Mouse (Mus musculus) Patski (cell line): Measurements from ENCODE around the gene Pitpnm2. TPM values are rescaled to one million over a fixed set of nuclear protein-coding genes. Genes with fewer than 3 reads are reported as not detected.

Experiments
- ATAC-seq: fragments of 100-300 bp; one replicate; pipeline ENCODE4 v1.8.0; 2021
- CTCF ChIA-PET: fragments of 350-600 bp; sonication (Branson Sonifier 250); formaldehyde crosslinking; loops from one replicate; lab custom pipeline; 2022; ENCODE audit warnings: inconsistent platforms; lab: Charles Lee
- POLR2A ChIA-PET: fragments of 350-600 bp; sonication (Branson Sonifier 250); formaldehyde crosslinking; loops from one replicate; lab custom pipeline; 2022; ENCODE audit warnings: antibody characterized with exemption, inconsistent platforms; lab: Charles Lee
- DNase-seq: peaks from one replicate; pipeline ENCODE4 v3.0.0-alpha.2; 2011; ENCODE audit warnings: low read depth, low spot score
- H3K27me3 ChIP-seq: fragments of 371-371 bp; one replicate; pipeline ENCODE4 v1.5.1; 2021
- CTCF ChIP-seq: fragments of 100-300 bp; IDR thresholded peaks from one replicate; pipeline ENCODE4 v1.5.1; 2021
- in situ Hi-C: fragments of 300-500 bp; cut with MboI; formaldehyde crosslinking; loops from 3 replicates; pipeline ENCODE4 v1.11.1; 2018; ENCODE audit warnings: low pct_unique_long_range_greater_than_20kb, mixed read lengths
- polyA plus RNA-seq: library from polyadenylated mRNA; unstranded; gene quantifications from one replicate; pipeline ENCODE4 v1.2.3, GENCODE M21; 2021

Gene Pitpnm2
- polyA plus RNA-seq, 1 experiment from 2014 or later = 33.3 TPM

DNA sequence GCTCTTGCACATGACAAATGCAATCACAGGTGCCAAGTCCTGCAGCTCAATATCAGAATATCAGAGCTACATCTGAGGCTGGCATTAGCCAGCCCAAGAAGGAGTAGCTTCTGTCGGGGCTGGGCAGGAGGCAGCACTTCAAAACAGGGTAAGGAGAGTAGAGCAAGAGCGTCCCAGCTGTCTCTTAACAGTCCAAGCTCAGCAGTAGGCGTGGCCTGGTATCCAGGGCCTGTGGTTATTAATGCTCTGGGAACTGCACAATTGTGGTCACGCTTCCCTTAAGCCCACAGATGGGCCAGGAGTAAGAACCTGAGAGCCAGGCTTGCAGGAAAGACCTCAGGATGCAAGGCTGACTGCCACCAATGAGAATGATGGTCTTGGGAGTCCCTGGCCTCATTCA, 74.4 kb downstream of the Pitpnm2 start:
- ChIA-PET POLR2A (interaction anchor here (1.5 to 2.2 kb wide), 2 partner anchors 9 to 12 kb away, joined by 4 to 6 read pairs; no protein-coding TSS in a partner anchor), CTCF (interaction anchor here (1.7 to 3.6 kb wide), 4 partner anchors 10 to 19 kb away, joined by 4 to 16 read pairs (median 5); no protein-coding TSS in a partner anchor)
- in situ Hi-C loops = no loop called here

DNA sequence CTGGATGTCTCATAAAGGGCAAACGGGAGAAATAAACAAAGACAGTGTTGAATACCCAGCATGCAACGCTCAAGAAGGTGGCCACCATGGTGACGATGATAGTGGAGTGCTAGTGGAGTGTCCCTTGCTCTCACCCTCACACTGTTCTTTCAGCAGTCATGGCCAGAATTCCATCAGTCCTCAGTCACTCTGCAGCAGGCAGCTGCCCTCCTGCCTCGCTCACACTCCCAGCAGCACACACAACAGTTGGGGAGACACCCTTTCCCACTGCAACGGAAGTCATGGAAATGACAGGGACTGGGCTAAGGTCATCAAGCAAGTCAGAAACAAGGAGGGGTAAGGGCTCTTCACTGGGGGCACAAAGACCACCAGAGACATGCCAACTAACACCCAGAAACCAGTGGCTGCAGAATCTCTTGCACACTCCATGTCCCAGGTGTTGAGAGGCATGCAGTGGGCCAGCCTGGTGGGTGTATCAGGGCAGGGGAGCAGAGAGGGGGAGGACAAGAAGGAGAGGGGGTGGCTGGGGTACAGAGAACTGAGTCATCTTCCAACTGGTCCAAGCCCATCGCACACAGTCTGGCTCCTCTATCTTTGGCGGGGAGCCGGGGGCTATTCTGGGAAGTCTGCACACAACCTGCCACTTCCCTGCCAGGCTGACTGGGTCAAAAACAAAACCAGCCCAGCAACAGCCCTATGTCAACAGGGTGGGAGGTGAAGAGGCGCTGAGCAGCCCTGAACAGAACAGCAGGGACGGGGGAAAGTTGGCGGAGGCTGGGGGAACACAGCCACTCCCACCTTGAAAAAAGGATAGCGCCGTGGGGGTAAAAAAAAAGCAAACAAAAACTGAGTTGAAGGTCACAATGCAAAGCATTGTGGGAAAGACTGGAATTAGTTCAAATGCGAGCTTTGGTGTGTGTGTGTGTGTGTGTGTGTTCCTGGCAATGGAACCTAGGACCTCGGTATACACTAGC, 76.3 kb downstream of the Pitpnm2 start:
- in situ Hi-C loops = no loop called here
- ChIA-PET POLR2A (interaction anchor here (1.2 kb wide), 1 partner anchor 8 kb away, joined by 3 read pairs; no protein-coding TSS in a partner anchor), CTCF (interaction anchor here (3.6 kb wide), 1 partner anchor 12 kb away, joined by 16 read pairs; no protein-coding TSS in a partner anchor)
- ATAC-seq (no peak), DNase-seq (no peak)
- TF ChIP-seq CTCF = no peak
- no peaks in the 10 kb centered on the region for H3K27me3 ChIP-seq

More for the DNA sequence above, 74.4 kb downstream of the Pitpnm2 start:
- peak; percentile 84 for ATAC-seq
- DNase-seq = no peak
- H3K27me3 ChIP-seq = no peaks in the 10 kb centered on the region
- TF ChIP-seq CTCF = no peak

DNA sequence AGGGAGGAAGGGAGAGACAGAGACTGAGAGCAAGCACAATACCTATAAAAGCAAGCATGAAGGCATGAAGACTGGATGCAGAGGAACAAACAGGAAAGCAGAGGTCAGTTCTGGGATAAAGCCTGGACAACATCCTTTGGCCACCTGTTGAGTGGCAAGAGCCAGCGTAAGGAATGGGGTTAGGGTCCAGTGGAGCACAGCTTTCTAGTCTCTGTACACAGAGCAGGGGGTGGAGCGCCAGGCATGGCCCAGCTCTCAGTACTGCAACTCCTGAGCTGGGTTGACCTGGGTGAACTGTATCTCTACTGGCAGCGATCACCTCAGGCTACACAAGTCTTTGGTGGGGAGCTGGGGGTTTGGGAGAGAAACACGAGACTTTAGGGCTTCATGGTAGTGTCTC, 77.3 kb downstream of the Pitpnm2 start:
- ChIA-PET POLR2A (no interaction called here), CTCF (no interaction called here)
- TF ChIP-seq CTCF = no peak
- in situ Hi-C loops = no loop called here
- DNase-seq (no peak), ATAC-seq (no peak)
- no peaks in the 10 kb centered on the region for H3K27me3 ChIP-seq

DNA sequence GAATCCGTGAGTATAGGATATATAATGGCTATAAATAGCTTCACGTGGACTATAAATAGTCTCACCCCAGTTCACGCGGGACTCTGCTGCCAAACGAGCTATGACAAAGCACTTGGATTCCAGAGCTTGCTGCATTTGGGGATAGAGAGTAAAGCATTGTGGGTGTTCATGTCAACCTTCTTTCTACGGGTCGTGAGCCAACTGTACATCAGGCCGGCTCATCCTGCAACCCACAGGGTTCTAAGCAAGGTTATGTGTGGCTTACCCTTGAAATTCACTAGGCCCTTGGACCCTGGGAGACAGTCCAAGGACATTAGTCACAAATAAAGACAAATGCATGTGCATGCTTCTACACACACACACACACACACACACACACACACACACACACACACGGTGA, 77.8 kb downstream of the Pitpnm2 start:
- ChIA-PET POLR2A (interaction anchor here (0.6 kb wide), 1 partner anchor 75 kb away, joined by 5 read pairs; no protein-coding TSS in a partner anchor), CTCF (no interaction called here)
- no peak for ATAC-seq
- no peaks in the 10 kb centered on the region for H3K27me3 ChIP-seq
- no peak for TF ChIP-seq CTCF
- in situ Hi-C loops = no loop called here
- no peak for DNase-seq

DNA sequence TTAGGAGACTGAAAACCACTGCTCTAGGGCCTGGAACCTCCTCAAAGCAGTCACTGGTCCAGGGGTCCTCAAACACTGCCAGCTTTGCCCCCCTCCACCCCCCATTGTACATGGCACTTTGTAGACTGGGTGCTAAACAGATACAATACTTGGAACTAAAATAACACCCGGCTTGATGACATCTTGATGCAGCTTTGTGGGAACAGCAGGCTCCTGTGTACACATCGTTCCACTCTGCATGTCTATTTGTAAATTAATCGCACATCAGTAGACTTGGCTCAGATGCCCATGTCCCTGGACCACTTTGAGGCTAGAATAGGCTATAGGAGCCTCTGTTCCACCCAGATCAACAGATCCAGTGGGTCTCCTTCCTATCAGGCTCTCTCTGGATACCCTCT, 80.3 kb downstream of the Pitpnm2 start:
- in situ Hi-C loops = no loop called here
- ChIA-PET POLR2A (no interaction called here), CTCF (interaction anchor here (1.4 kb wide), 1 partner anchor 72 kb away, joined by 3 read pairs; no protein-coding TSS in a partner anchor)

DNA sequence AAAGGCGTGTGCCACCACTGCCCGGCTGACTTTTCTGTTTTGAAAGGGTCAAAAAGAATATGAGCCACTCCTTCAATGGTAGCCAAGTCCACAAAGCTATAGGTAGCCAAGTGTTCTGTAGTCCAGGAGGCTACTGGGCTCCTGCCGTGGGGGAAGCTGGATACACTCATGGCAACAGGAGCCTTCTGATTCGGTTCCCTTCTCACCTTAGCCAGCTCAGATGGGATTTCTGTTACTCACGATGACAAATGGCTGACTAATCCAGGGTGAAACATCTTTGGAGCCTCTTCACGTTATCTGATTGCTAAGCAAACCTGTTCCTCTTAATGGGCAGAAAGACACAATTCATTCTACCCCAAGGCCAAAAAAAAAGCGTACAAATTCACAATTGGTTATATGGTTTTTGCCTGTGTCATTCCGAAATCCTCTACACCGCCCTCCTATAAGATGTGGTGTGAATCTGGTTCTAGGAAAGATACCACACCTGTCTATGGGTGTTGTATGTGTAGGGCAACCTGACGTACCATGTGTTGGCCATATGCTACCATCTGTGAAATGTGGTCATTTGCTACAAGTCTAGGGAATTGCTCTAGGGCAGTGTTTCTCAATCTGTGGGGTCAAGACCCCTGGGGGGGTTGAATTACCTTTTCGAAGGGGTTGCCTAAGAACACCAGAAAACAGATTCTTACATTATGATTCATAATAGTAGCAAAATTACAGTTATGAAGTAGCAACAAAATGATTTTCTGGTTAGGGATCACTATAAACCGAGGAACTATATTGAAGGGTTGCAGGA, 80.9 kb downstream of the Pitpnm2 start:
- DNase-seq (no peak), ATAC-seq (no peak)
- no peaks in the 10 kb centered on the region for H3K27me3 ChIP-seq
- ChIA-PET CTCF (interaction anchor here (1.4 kb wide), 1 partner anchor 73 kb away, joined by 3 read pairs; no protein-coding TSS in a partner anchor), POLR2A (interaction anchor here (1.5 kb wide), 1 partner anchor 80 kb away, joined by 4 read pairs; no protein-coding TSS in a partner anchor)
- no peak for TF ChIP-seq CTCF
- in situ Hi-C loops = no loop called here

More for the DNA sequence above, 80.3 kb downstream of the Pitpnm2 start:
- DNase-seq (no peak), ATAC-seq (no peak)
- no peak for TF ChIP-seq CTCF
- H3K27me3 ChIP-seq = no peaks in the 10 kb centered on the region

DNA sequence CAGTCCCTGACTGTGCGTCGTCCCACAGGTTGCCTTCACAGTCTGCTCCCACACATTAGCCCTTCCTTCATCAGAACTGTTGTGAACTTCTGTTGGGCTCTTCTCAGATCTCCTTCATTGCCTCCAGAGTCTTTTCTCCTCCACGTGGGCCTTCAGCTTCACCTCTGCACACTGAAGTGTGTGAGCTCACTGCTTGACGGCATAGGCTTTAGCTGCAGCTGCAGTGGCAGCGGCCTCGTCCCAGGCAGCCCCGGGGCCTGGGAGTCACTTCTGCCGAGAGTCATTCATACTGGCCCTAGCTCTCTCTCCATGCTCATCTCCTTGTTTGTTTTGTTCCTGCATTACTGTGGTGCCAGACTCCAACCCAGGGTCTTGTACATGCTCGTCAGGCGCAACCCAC, 81.9 kb downstream of the Pitpnm2 start:
- no peak for ATAC-seq
- CTCF ChIA-PET = interaction anchor here (1.5 to 3.4 kb wide), 3 partner anchors 21 to 85 kb away, joined by 3 to 10 read pairs (median 7); no protein-coding TSS in a partner anchor
- in situ Hi-C loops = no loop called here
- no peaks in the 10 kb centered on the region for H3K27me3 ChIP-seq
- no peak for TF ChIP-seq CTCF
- DNase-seq = no peak
- POLR2A ChIA-PET = interaction anchor here (0.9 to 1.5 kb wide), 2 partner anchors 77 to 81 kb away, joined by 3 to 4 read pairs; no protein-coding TSS in a partner anchor

DNA sequence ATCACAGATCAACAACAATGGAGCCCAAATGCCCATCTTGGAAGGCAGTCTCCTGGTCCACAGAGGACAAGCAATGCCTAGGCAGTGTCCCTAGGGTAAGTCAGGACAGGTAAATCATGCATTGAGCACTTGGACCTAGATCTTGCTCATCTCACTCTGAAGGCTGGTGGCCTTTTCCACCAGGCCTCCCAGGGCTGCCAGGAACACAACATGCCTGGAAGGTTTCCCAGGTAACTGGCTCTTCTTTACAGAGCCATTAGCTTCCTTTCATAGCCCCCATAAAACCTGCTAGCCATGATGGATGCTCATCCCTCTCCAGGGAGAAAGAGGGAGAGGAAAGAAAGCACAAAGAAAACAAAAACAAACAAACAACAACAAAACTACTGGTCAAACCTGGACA, 82.8 kb downstream of the Pitpnm2 start:
- ATAC-seq = no peak
- POLR2A ChIA-PET = interaction anchor here (0.5 to 1.4 kb wide), 4 partner anchors 21 to 157 kb away, joined by 3 read pairs; no protein-coding TSS in a partner anchor
- CTCF ChIA-PET = interaction anchor here (0.9 to 3.4 kb wide), 4 partner anchors 21 to 86 kb away, joined by 3 to 10 read pairs (median 5); no protein-coding TSS in a partner anchor
- no peak for TF ChIP-seq CTCF
- in situ Hi-C loops = no loop called here
- DNase-seq = no peak
- no peaks in the 10 kb centered on the region for H3K27me3 ChIP-seq

DNA sequence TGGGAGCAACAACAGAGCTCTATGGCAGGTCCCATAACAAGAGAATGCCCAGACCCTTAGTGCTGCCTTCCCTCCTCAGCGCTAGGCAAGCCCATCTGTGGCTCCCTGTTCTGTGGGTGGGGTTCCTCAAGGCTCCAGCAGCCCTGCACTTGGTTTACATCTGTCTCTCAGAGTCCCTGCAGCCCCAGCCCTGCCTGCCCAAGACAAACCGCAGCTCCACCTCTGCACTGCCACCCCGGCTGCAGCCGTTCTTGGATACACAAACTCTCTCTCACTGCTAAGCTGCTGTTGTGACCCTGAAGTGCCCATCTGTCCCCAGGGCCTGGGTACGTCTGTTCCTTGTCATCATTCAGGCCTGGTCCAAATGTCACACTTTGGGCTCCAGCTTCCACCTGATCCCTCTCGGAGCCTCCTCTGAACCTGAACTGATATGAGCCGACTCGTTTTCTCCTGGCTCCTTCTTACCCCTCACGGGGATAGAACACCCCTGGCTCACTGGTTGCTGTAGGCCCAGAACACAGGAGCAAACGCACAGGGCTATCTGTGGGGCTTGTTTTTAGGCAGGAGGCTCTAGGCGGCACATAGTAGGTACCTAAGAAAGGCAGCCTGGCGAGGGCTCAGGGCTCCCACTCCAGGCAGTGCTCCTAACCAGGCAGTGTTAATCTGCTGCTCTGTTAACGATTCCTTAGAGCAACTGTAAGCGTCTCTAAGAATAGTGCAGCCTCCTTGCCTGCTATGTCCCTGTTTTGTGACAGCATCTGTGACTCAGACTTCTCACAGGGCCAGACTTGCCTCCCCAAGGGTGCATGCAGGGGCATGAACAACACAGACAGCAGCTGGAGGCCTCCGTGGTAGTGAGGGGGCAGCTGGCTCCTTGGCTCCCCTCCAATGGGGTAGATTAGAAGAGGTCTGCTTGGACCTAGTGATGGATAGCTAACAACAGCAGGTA, 83.7 kb downstream of the Pitpnm2 start:
- ATAC-seq (peak; percentile 32), DNase-seq (no peak)
- TF ChIP-seq CTCF = no peak
- in situ Hi-C loops = no loop called here
- H3K27me3 ChIP-seq = no peaks in the 10 kb centered on the region
- CTCF ChIA-PET = interaction anchor here (0.9 to 5.2 kb wide), 7 partner anchors 9 to 98 kb away, joined by 3 to 28 read pairs (median 5); no protein-coding TSS in a partner anchor
- POLR2A ChIA-PET = interaction anchor here (0.9 to 1.4 kb wide), 4 partner anchors 8 to 75 kb away, joined by 3 read pairs; no protein-coding TSS in a partner anchor
